Mouse (Mus musculus) CH12.LX (cell line): ENCODE measurements at regions not wholly inside any gene's neighbourhood (a gene's known extent, or its start where the extent isn't known, plus 50 kb on each side); places are given as distances from the start of the nearest gene placed in this dataset.

ENCODE experiments used
- CTCF ChIP-seq, 2 experiments: IDR thresholded peaks in 1 of 2; conservative IDR thresholded peaks in 1 of 2; 2 replicates each; pipeline ENCODE4 v1.5.1; 2011 to 2012; ENCODE audit warnings: low read depth in 2 of 2, low read length in 2 of 2, improper control_type of control experiment in 1 of 2, inconsistent platforms in 1 of 2, mild to moderate bottlenecking in 1 of 2, moderate library complexity in 1 of 2
- EP300 ChIP-seq: IDR thresholded peaks from 2 replicates; pipeline ENCODE4 v1.6.1; 2011; ENCODE audit warnings: low read length, improper control_type of control experiment
- MAFK ChIP-seq: IDR thresholded peaks from 2 replicates; pipeline ENCODE4 v1.6.1; 2011; ENCODE audit warnings: low read length, improper control_type of control experiment; ENCODE audit not compliant: insufficient replicate concordance
- MAX ChIP-seq: IDR thresholded peaks from 2 replicates; pipeline ENCODE4 v1.6.1; 2011; ENCODE audit warnings: low read length, improper control_type of control experiment
- MXI1 ChIP-seq: IDR thresholded peaks from 2 replicates; pipeline ENCODE4 v1.6.1; 2011; ENCODE audit warnings: mild to moderate bottlenecking, low read depth, low read length, improper control_type of control experiment
- POLR2A ChIP-seq: IDR thresholded peaks from 2 replicates; pipeline ENCODE4 v1.6.1; 2011; ENCODE audit warnings: low read depth, mild to moderate bottlenecking, improper control_type of control experiment, low read length
- POLR2AphosphoS2 ChIP-seq: IDR thresholded peaks from 2 replicates; pipeline ENCODE4 v1.6.1; 2011; ENCODE audit warnings: low read depth, low read length, improper control_type of control experiment
- RCOR1 ChIP-seq: conservative IDR thresholded peaks from 2 replicates; pipeline ENCODE4 v1.6.1; 2012; ENCODE audit warnings: low read depth, mild to moderate bottlenecking, inconsistent platforms, low read length, improper control_type of control experiment
- TBP ChIP-seq: conservative IDR thresholded peaks from 2 replicates; pipeline ENCODE4 v1.6.1; 2011; ENCODE audit warnings: low read depth, low read length, improper control_type of control experiment
- UBTF ChIP-seq: IDR thresholded peaks from 2 replicates; pipeline ENCODE4 v1.6.1; 2012; ENCODE audit warnings: low read depth, mild to moderate bottlenecking, inconsistent platforms, low read length, improper control_type of control experiment, moderate library complexity
- ZMIZ1 ChIP-seq: IDR thresholded peaks from 2 replicates; pipeline ENCODE4 v1.6.1; 2012; ENCODE audit warnings: low read depth, mild to moderate bottlenecking, inconsistent platforms, low read length, improper control_type of control experiment
- ZNF384 ChIP-seq: IDR thresholded peaks from 2 replicates; pipeline ENCODE4 v1.6.1; 2012; ENCODE audit warnings: low read depth, low read length, improper control_type of control experiment, inconsistent platforms

DNA sequence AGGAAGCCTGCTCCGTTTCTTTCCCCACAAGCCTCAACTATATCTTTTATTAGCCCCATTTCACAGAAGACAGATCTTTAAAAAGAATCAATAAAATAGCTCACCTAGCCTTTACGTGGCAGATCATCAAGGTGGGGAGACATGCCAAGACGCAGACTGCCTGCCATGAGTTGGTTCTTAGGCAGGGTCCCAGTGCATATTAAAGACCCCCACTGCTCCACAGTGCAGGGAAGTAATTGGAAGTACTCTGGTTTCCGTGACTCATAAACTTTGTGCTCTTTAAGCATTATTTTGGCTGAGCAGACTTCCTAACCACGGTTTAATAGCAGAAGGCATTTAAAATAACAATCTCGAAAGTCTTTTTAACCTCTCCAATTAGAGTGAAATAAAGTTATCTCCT lies 415.7 kb upstream of the 5930422O12Rik start:
- TF ChIP-seq ZMIZ1 = no peak
- no peak for TF ChIP-seq POLR2A
- no peak for TF ChIP-seq MAFK
- no peak for TF ChIP-seq ZNF384
- no peak for TF ChIP-seq EP300
- TF ChIP-seq CTCF (conservative IDR thresholded peaks at IDR 0.05 in 1 of 2, IDR thresholded peaks at IDR 0.05 in 1 of 2; ENCODE audit: low read depth in 2 of 2, low read length in 2 of 2) = no peak
- TF ChIP-seq TBP = no peak
- TF ChIP-seq POLR2AphosphoS2 = no peak
- no peak for TF ChIP-seq MAX
- TF ChIP-seq UBTF = no peak
- TF ChIP-seq MXI1 = no peak
- no peak for TF ChIP-seq RCOR1
